Mouse (Mus musculus): ENCODE results near the gene Nhsl1.

DNA sequence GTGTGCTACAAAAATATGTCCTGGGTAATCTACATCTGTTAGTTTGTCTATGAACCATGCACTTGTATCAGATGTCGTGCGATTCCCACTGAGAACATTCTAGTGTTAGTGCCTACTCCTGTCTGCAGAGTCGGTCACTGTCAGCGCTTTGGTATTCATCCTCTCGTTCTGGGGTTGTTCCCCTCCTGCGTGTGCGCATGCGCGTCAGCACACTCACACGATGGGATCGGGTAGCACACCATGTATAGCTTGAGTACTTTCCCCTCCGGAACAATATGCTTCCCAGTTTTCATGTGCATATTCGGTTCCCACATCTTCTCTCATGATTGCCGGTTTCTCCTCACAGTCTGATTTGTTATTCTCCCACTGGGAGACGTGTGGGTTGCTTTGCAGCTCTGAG is 28.4 kb downstream of the Nhsl1 start:
- no peak for TF ChIP-seq POLR2A (IDR thresholded peaks at IDR 0.05; ENCODE audit: low read depth, low read length)
- TF ChIP-seq CTCF (IDR thresholded peaks at IDR 0.05; ENCODE audit: extremely low read depth, insufficient read length, insufficient replicate concordance, low read depth, low read length) = no peak
